Mouse (Mus musculus): ENCODE results near the gene H2al1d. TPM values are rescaled to one million over a fixed set of nuclear protein-coding genes. Genes with fewer than 3 reads are reported as not detected.

H2al1d gene
- polyA plus RNA-seq, 1 experiment: not detected

Other genes with a start within 250 kb of the H2al1d start
- not detected in 2 replicates for gene H2al1a, start 9.6 kb upstream of the H2al1d start, polyA plus RNA-seq (2012; rRNA removed)
- gene H2al1b, start 6.4 kb upstream of the H2al1d start, polyA plus RNA-seq (2012; rRNA removed): not detected in 2 replicates
- not detected in 2 replicates for gene H2al1c, start 3.2 kb upstream of the H2al1d start, polyA plus RNA-seq (2012; rRNA removed)
- not detected in 2 replicates for gene H2al1e, start 3.1 kb downstream of the H2al1d start, polyA plus RNA-seq (2012; rRNA removed)
- gene H2al1f, start 6.3 kb downstream of the H2al1d start, polyA plus RNA-seq (2012; rRNA removed): not detected in 2 replicates
- gene H2al1g, start 9.4 kb downstream of the H2al1d start, polyA plus RNA-seq (2012; rRNA removed): not detected in 2 replicates
- not detected in 2 replicates for gene H2al1h, start 12.7 kb downstream of the H2al1d start, polyA plus RNA-seq (2012; rRNA removed)
- gene H2al1i, start 15.8 kb downstream of the H2al1d start, polyA plus RNA-seq (2012; rRNA removed): not detected in 2 replicates
- gene H2al1j, start 19.0 kb downstream of the H2al1d start, polyA plus RNA-seq (2012; rRNA removed): not detected in 2 replicates